ENCODE assay signal across 8 mouse cellular contexts in genomic region chrX:11664330-11665061, GRCm38 (mm10).
A peak's percentile ranks its signal among the peaks of the same experiment; 100 is the strongest.
DNase-seq lines count a peak whose midpoint lies in the region; ATAC-seq lines count a peak whose summit lies in the region.

No protein-coding gene starts in this region.

- 6% methylated on average over 24 of the region's 68 CpGs for WGBS in hindbrain, embryonic 15.5 days

- peaks cover 13% of the 10 kb centered on the region; the same call in 1 of the 2 replicates for H3K4me1 ChIP-seq in hindbrain, embryonic 15.5 days (replicated peaks)

- H3K27ac ChIP-seq in hindbrain, embryonic 15.5 days (replicated peaks), result peak overlapping the region; percentile 80

- ATAC-seq in hindbrain, embryonic 15.5 days (ENCODE audit: low FRiP score, low read depth), result peak; percentile 85
- ATAC-seq in megakaryocyte progenitor cell, adult 5-6 weeks (replicated peaks; ENCODE audit: poor library complexity), result peak; percentile 67

- H3K4me2 ChIP-seq in hindbrain, embryonic 15.5 days, result peak overlapping the region; percentile 81

- DNase-seq in ZHBTc4 (ENCODE audit: low read depth, low spot score), result peak; percentile 66
- DNase-seq in cerebellum, postnatal 36 days, result peak; percentile 21 to 24
- DNase-seq in gastrocnemius, adult 18-20 months (ENCODE audit: low spot score), result peak; percentile 51
- peak; percentile 33 to 34 for DNase-seq in left cerebral cortex, postnatal 14 days (ENCODE audit: low spot score in 2 of 2)
- DNase-seq in right cerebral cortex, postnatal 25 days, result peak; percentile 35
- peak; percentile 65 for DNase-seq in yolk sac, embryonic 10.5 days (ENCODE audit: low spot score)

- H3K4me3 ChIP-seq in hindbrain, embryonic 15.5 days, result peak overlapping the region; percentile 43

- H3K27me3 ChIP-seq in hindbrain, embryonic 15.5 days, result peaks cover 12% of the 10 kb centered on the region; the same call in 1 of the 2 replicates

- intact Hi-C loops in left cerebral cortex, postnatal 14 days (cut with DNase I), result loop anchor here (10.0 kb wide), 2 partner anchors 140 to 490 kb away; no protein-coding TSS in a partner anchor

- no peaks in the 10 kb centered on the region for H3K36me3 ChIP-seq in hindbrain, embryonic 15.5 days

- peak overlapping the region; percentile 55 for H3K9ac ChIP-seq in hindbrain, embryonic 15.5 days

- no peaks in the 10 kb centered on the region for H3K9me3 ChIP-seq in hindbrain, embryonic 15.5 days

Comparison
In these comparisons a context has a peak if more than half of its experiments do, and no peak if none do; other contexts are left out.
1. Peak in every context shown above with its lines: DNase-seq, ATAC-seq, H3K4me3 ChIP-seq and H3K27ac ChIP-seq.